Mouse (Mus musculus) heart, embryonic 13.5 days (tissue): ENCODE results near the gene Rmnd5a. TPM values are rescaled to one million over a fixed set of nuclear protein-coding genes. Genes with fewer than 3 reads are reported as not detected.

Experiments used
- ATAC-seq: fragments of 200-750 bp; cut with Nextera tagmentation; 2 replicates; pipeline ENCODE4 v1.8.0; 2017; ENCODE audit warnings: moderate TSS enrichment; ENCODE audit not compliant: insufficient number of reproducible peaks, low FRiP score, low TSS enrichment; ENCODE audit errors: extremely low read depth
- H3K27ac ChIP-seq: fragments of 300-500 bp; sonication (generic); replicated peaks from 2 replicates; pipeline ENCODE4 v1.5.1; 2015; ENCODE audit warnings: moderate library complexity, mild to moderate bottlenecking, inconsistent platforms
- H3K27me3 ChIP-seq: fragments of 300-500 bp; sonication (generic); replicated peaks from 2 replicates; pipeline ENCODE4 v1.6.1; 2015; ENCODE audit warnings: mild to moderate bottlenecking, inconsistent platforms
- H3K36me3 ChIP-seq: fragments of 300-500 bp; sonication (generic); 2 replicates; pipeline ENCODE4 v1.6.1; 2015; ENCODE audit warnings: mild to moderate bottlenecking, inconsistent platforms
- H3K4me1 ChIP-seq: fragments of 300-500 bp; sonication (generic); 2 replicates; pipeline ENCODE4 v1.6.1; 2015; ENCODE audit warnings: inconsistent platforms
- H3K4me2 ChIP-seq: fragments of 300-500 bp; sonication (generic); 2 replicates; pipeline ENCODE4 v1.6.1; 2015; ENCODE audit warnings: inconsistent platforms, mild to moderate bottlenecking, moderate library complexity
- H3K4me3 ChIP-seq: fragments of 300-500 bp; sonication (generic); 2 replicates; pipeline ENCODE4 v1.5.1; 2015; ENCODE audit warnings: moderate library complexity, mild to moderate bottlenecking, inconsistent platforms
- H3K9ac ChIP-seq: fragments of 300-500 bp; sonication (generic); 2 replicates; pipeline ENCODE4 v1.6.1; 2015; ENCODE audit warnings: inconsistent platforms, mild to moderate bottlenecking, moderate library complexity
- H3K9me3 ChIP-seq: fragments of 300-500 bp; sonication (generic); 2 replicates; pipeline ENCODE4 v1.6.1; 2016; ENCODE audit warnings: inconsistent platforms
- WGBS: fragments of 180-500 bp; shearing (Covaris S2); methylation state at CpG from one replicate; pipeline ENCODE4 v1.1.7; 2015; ENCODE audit warnings: mixed read lengths; 5-methylcytosine and 5-hydroxymethylcytosine counted together
- polyA plus RNA-seq: library from polyadenylated mRNA; unstranded; fragments of >200 nt; fragmentation: Nextera tagmentation; extraction: Ambion mirVana; gene quantifications from 2 replicates; pipeline ENCODE4 v1.2.1, GENCODE M21; 2015

Rmnd5a gene
- polyA plus RNA-seq, 1 experiment from 2014 or later: 6.4 TPM

- Histone ChIP-seq H3K27me3 (no peaks in the 10 kb centered on the region), H3K4me3 (no peak overlapping the region), H3K36me3 (no peaks in the 10 kb centered on the region), H3K9ac (no peak overlapping the region), H3K9me3 (no peaks in the 10 kb centered on the region), H3K27ac (no peak overlapping the region), H3K4me1 (no peaks in the 10 kb centered on the region), H3K4me2 (no peak overlapping the region)
- ATAC-seq: no peak
- 79% methylated on average over 6 of the region's 6 CpGs for WGBS
Measured at GRCm38 (mm10) chr6:71369416-71369815, 71.0 kb downstream of the Rmnd5a start.

- Histone ChIP-seq H3K9ac (no peak overlapping the region), H3K9me3 (no peaks in the 10 kb centered on the region), H3K36me3 (no peaks in the 10 kb centered on the region), H3K27me3 (no peaks in the 10 kb centered on the region), H3K4me2 (no peak overlapping the region), H3K4me1 (peaks cover 7% of the 10 kb centered on the region; the same call in 1 of the 2 replicates), H3K4me3 (no peak overlapping the region), H3K27ac (no peak overlapping the region)
- ATAC-seq: no peak
- 61% methylated on average over 2 of the region's 2 CpGs for WGBS
Measured at GRCm38 (mm10) chr6:71363995-71364394, 76.4 kb downstream of the Rmnd5a start.

- H3K27me3 ChIP-seq: no peaks in the 10 kb centered on the region
- 68% methylated on average over 10 of the region's 10 CpGs for WGBS
- H3K36me3 ChIP-seq: no peaks in the 10 kb centered on the region
- no peaks in the 10 kb centered on the region for H3K9me3 ChIP-seq
- no peak overlapping the region for H3K4me3 ChIP-seq
- H3K27ac ChIP-seq: no peak overlapping the region
- peaks cover 7% of the 10 kb centered on the region; the same call in 1 of the 2 replicates for H3K4me1 ChIP-seq
- ATAC-seq: no peak
- H3K4me2 ChIP-seq: peak overlapping the region; percentile 38; the same call in 1 of the 2 replicates
- H3K9ac ChIP-seq: no peak overlapping the region
Measured at GRCm38 (mm10) chr6:71361156-71361670, 79.2 kb downstream of the Rmnd5a start.

- Histone ChIP-seq H3K4me1 (peaks cover 7% of the 10 kb centered on the region; the same call in 1 of the 2 replicates), H3K36me3 (no peaks in the 10 kb centered on the region), H3K27me3 (no peaks in the 10 kb centered on the region), H3K4me3 (no peak overlapping the region), H3K9me3 (no peaks in the 10 kb centered on the region), H3K9ac (no peak overlapping the region), H3K4me2 (peak overlapping the region; percentile 38; the same call in 1 of the 2 replicates), H3K27ac (no peak overlapping the region)
- WGBS: 53% methylated on average over 5 of the region's 5 CpGs
- ATAC-seq: no peak
Measured at GRCm38 (mm10) chr6:71360751-71361150, 79.7 kb downstream of the Rmnd5a start.

- WGBS: 71% methylated on average over 4 of the region's 4 CpGs
- no peak for ATAC-seq
- Histone ChIP-seq H3K4me3 (no peak overlapping the region), H3K4me2 (no peak overlapping the region), H3K27ac (no peak overlapping the region), H3K9ac (no peak overlapping the region), H3K4me1 (peaks cover 7% of the 10 kb centered on the region; the same call in 1 of the 2 replicates), H3K36me3 (no peaks in the 10 kb centered on the region), H3K9me3 (no peaks in the 10 kb centered on the region), H3K27me3 (no peaks in the 10 kb centered on the region)
Measured at GRCm38 (mm10) chr6:71360221-71360620, 80.2 kb downstream of the Rmnd5a start.

GRCm38 (mm10) chr6:71357493-71357892 lies 82.9 kb downstream of the Rmnd5a start:
- Histone ChIP-seq H3K4me3 (no peak overlapping the region), H3K36me3 (no peaks in the 10 kb centered on the region), H3K9ac (no peak overlapping the region), H3K4me1 (peaks cover 7% of the 10 kb centered on the region; the same call in 1 of the 2 replicates), H3K27me3 (no peaks in the 10 kb centered on the region), H3K9me3 (no peaks in the 10 kb centered on the region), H3K4me2 (no peak overlapping the region), H3K27ac (no peak overlapping the region)
- 78% methylated on average over 7 of the region's 7 CpGs for WGBS
- ATAC-seq: no peak

- ATAC-seq: no peak
- Histone ChIP-seq H3K9me3 (no peaks in the 10 kb centered on the region), H3K27me3 (no peaks in the 10 kb centered on the region), H3K4me2 (no peak overlapping the region), H3K27ac (no peak overlapping the region), H3K9ac (no peak overlapping the region), H3K4me1 (no peaks in the 10 kb centered on the region), H3K36me3 (no peaks in the 10 kb centered on the region), H3K4me3 (no peak overlapping the region)
- WGBS: 73% methylated on average over 2 of the region's 2 CpGs
Measured at GRCm38 (mm10) chr6:71353722-71354121, 86.7 kb downstream of the Rmnd5a start.

- 74% methylated on average over 10 of the region's 10 CpGs for WGBS
Measured at GRCm38 (mm10) chr6:71352866-71353427, 87.5 kb downstream of the Rmnd5a start.

GRCm38 (mm10) chr6:71352201-71352600 lies 88.2 kb downstream of the Rmnd5a start:
- no peak overlapping the region for H3K4me3 ChIP-seq
- ATAC-seq: no peak
- H3K9ac ChIP-seq: no peak overlapping the region
- no peak overlapping the region for H3K4me2 ChIP-seq
- H3K27me3 ChIP-seq: no peaks in the 10 kb centered on the region
- 84% methylated on average over 6 of the region's 6 CpGs for WGBS
- H3K27ac ChIP-seq: no peak overlapping the region
- H3K36me3 ChIP-seq: no peaks in the 10 kb centered on the region
- no peaks in the 10 kb centered on the region for H3K4me1 ChIP-seq
- peaks cover 9% of the 10 kb centered on the region; the same call in 1 of the 2 replicates for H3K9me3 ChIP-seq

More at GRCm38 (mm10) chr6:71352866-71353427, 87.5 kb downstream of the Rmnd5a start:
- Histone ChIP-seq H3K4me3 (no peak overlapping the region), H3K4me1 (no peaks in the 10 kb centered on the region), H3K27me3 (no peaks in the 10 kb centered on the region), H3K9me3 (peaks cover 2% of the 10 kb centered on the region; the same call in 1 of the 2 replicates), H3K9ac (no peak overlapping the region), H3K36me3 (no peaks in the 10 kb centered on the region), H3K4me2 (no peak overlapping the region), H3K27ac (no peak overlapping the region)
- ATAC-seq: no peak

GRCm38 (mm10) chr6:71351201-71351600 lies 89.2 kb downstream of the Rmnd5a start:
- no peak overlapping the region for H3K4me3 ChIP-seq
- no peaks in the 10 kb centered on the region for H3K27me3 ChIP-seq
- H3K27ac ChIP-seq: no peak overlapping the region
- no peak overlapping the region for H3K4me2 ChIP-seq
- peaks cover 9% of the 10 kb centered on the region; the same call in 1 of the 2 replicates for H3K9me3 ChIP-seq
- no peaks in the 10 kb centered on the region for H3K36me3 ChIP-seq
- ATAC-seq: no peak
- no peak overlapping the region for H3K9ac ChIP-seq
- 86% methylated on average over 3 of the region's 3 CpGs for WGBS
- no peaks in the 10 kb centered on the region for H3K4me1 ChIP-seq

GRCm38 (mm10) chr6:71348006-71348405 lies 92.4 kb downstream of the Rmnd5a start:
- Histone ChIP-seq H3K4me1 (no peaks in the 10 kb centered on the region), H3K9me3 (peaks cover 9% of the 10 kb centered on the region; the same call in 1 of the 2 replicates), H3K27me3 (no peaks in the 10 kb centered on the region), H3K4me2 (no peak overlapping the region), H3K9ac (no peak overlapping the region), H3K4me3 (no peak overlapping the region), H3K36me3 (no peaks in the 10 kb centered on the region), H3K27ac (no peak overlapping the region)
- 91% methylated on average over 9 of the region's 9 CpGs for whole genome bisulfite sequencing
- ATAC-seq: no peak

GRCm38 (mm10) chr6:71341179-71341578 lies 99.3 kb downstream of the Rmnd5a start:
- no peaks in the 10 kb centered on the region for H3K36me3 ChIP-seq
- H3K4me2 ChIP-seq: no peak overlapping the region
- ATAC-seq: no peak
- WGBS: 84% methylated on average over 9 of the region's 9 CpGs
- H3K9ac ChIP-seq: no peak overlapping the region
- no peaks in the 10 kb centered on the region for H3K4me1 ChIP-seq
- no peaks in the 10 kb centered on the region for H3K27me3 ChIP-seq
- H3K9me3 ChIP-seq: no peaks in the 10 kb centered on the region
- no peak overlapping the region for H3K4me3 ChIP-seq
- no peak overlapping the region for H3K27ac ChIP-seq
